Mouse (Mus musculus) MEL (cell line): ENCODE measurements around the gene Atg2a.

ENCODE experiments used
- CTCF ChIP-seq, 3 experiments: IDR thresholded peaks in 2 of 3; conservative IDR thresholded peaks in 1 of 3; 2 replicates each; pipeline ENCODE4 v1.5.1; 2011 to 2012; ENCODE audit warnings: low read length in 3 of 3, low read depth in 2 of 3, mild to moderate bottlenecking in 2 of 3, improper control_type of control experiment in 1 of 3, inconsistent platforms in 1 of 3, mixed read lengths in 1 of 3, moderate library complexity in 1 of 3; ENCODE audit not compliant: control insufficient read depth in 1 of 3, insufficient read depth in 1 of 3, poor library complexity in 1 of 3, severe bottlenecking in 1 of 3
- EP300 ChIP-seq, 2 experiments: IDR thresholded peaks; 2 replicates each; pipeline ENCODE4 v1.6.1; 2011; ENCODE audit warnings: improper control_type of control experiment in 2 of 2, low read length in 2 of 2, low read depth in 1 of 2, mild to moderate bottlenecking in 1 of 2
- ETS1 ChIP-seq: IDR thresholded peaks from 2 replicates; pipeline ENCODE4 v1.6.1; 2012; ENCODE audit warnings: low read depth, mild to moderate bottlenecking, inconsistent platforms, low read length, improper control_type of control experiment, moderate library complexity
- GATA1 ChIP-seq: IDR thresholded peaks from 2 replicates; pipeline ENCODE4 v1.6.1; 2011; ENCODE audit warnings: low read depth, low read length, improper control_type of control experiment
- POLR2A ChIP-seq, 2 experiments: IDR thresholded peaks; 2 replicates each; pipeline ENCODE4 v1.6.1; 2011 to 2012; ENCODE audit warnings: low read length in 2 of 2, mild to moderate bottlenecking in 2 of 2, control low read depth in 1 of 2, improper control_type of control experiment in 1 of 2, low read depth in 1 of 2, moderate library complexity in 1 of 2; ENCODE audit not compliant: control insufficient read depth in 1 of 2, insufficient read depth in 1 of 2, poor library complexity in 1 of 2
- USF1 ChIP-seq: IDR thresholded peaks from 2 replicates; pipeline ENCODE4 v1.6.1; 2014; ENCODE audit warnings: low read depth, mild to moderate bottlenecking, inconsistent platforms, low read length, improper control_type of control experiment, moderate library complexity
- USF2 ChIP-seq, 2 experiments: IDR thresholded peaks; 2 replicates each; pipeline ENCODE4 v1.6.1; 2011 to 2012; ENCODE audit warnings: improper control_type of control experiment in 2 of 2, low read length in 2 of 2, borderline replicate concordance in 1 of 2, inconsistent platforms in 1 of 2, low read depth in 1 of 2, mild to moderate bottlenecking in 1 of 2; ENCODE audit not compliant: insufficient read depth in 1 of 2

- TF ChIP-seq USF1, result no peak
- TF ChIP-seq USF2 (IDR thresholded peaks at IDR 0.05; ENCODE audit: borderline replicate concordance in 1 of 2, insufficient read depth in 1 of 2, low read depth in 1 of 2, low read length in 2 of 2), result no peak
- TF ChIP-seq ETS1, result no peak
- TF ChIP-seq GATA1, result no peak
- TF ChIP-seq CTCF (IDR thresholded peaks at IDR 0.05 in 2 of 3, conservative IDR thresholded peaks at IDR 0.05 in 1 of 3; ENCODE audit: control insufficient read depth in 1 of 3, insufficient read depth in 1 of 3, low read depth in 2 of 3, low read length in 3 of 3, poor library complexity in 1 of 3, severe bottlenecking in 1 of 3), result peak in 2 of 3 experiments; percentile 66 to 75; a peak in 4 of 6 replicates
- no peak for TF ChIP-seq POLR2A (IDR thresholded peaks at IDR 0.05; ENCODE audit: control insufficient read depth in 1 of 2, insufficient read depth in 1 of 2, low read depth in 1 of 2, low read length in 2 of 2, poor library complexity in 1 of 2)
- no peak for TF ChIP-seq EP300 (IDR thresholded peaks at IDR 0.05; ENCODE audit: low read depth in 1 of 2, low read length in 2 of 2)
These were observed 19.0 kb downstream of the Atg2a start for GRCm38 (mm10) chr19:6260428-6260827.
